Mouse (Mus musculus) stomach, embryonic 14.5 days (tissue): ENCODE data around the gene Yjefn3. TPM values are rescaled to one million over a fixed set of nuclear protein-coding genes. Genes with fewer than 3 reads are reported as not detected.
"Not testable (repeated sequence)": the region's sequence is repeated elsewhere in the genome, so short reads cannot be mapped to it uniquely, and the experiment has no call there.

Experiments
- ATAC-seq: fragments of 200-750 bp; cut with Nextera tagmentation; 2 replicates; pipeline ENCODE4 v1.8.0; 2017; ENCODE audit warnings: low read depth, moderate TSS enrichment; ENCODE audit not compliant: insufficient number of reproducible peaks, insufficient read depth, low FRiP score
- H3K27ac ChIP-seq: fragments of 300-500 bp; sonication (generic); 2 replicates; pipeline ENCODE4 v1.5.1; 2014; ENCODE audit warnings: mild to moderate bottlenecking, low read length, moderate library complexity, mixed read lengths
- H3K27me3 ChIP-seq: fragments of 300-500 bp; sonication (generic); 2 replicates; pipeline ENCODE4 v1.6.1; 2014; ENCODE audit warnings: low read length, control low read depth, mixed read lengths; ENCODE audit not compliant: control insufficient read depth, insufficient read depth
- H3K36me3 ChIP-seq: fragments of 300-500 bp; sonication (generic); 2 replicates; pipeline ENCODE4 v1.6.1; 2014; ENCODE audit warnings: mild to moderate bottlenecking, control low read depth, low read length, moderate library complexity, mixed read lengths; ENCODE audit not compliant: control insufficient read depth, insufficient read depth
- H3K4me1 ChIP-seq: fragments of 300-500 bp; sonication (generic); 2 replicates; pipeline ENCODE4 v1.6.1; 2014; ENCODE audit warnings: low read length, control low read depth, mixed read lengths; ENCODE audit not compliant: control insufficient read depth, insufficient read depth
- H3K4me2 ChIP-seq: fragments of 300-500 bp; sonication (generic); replicated peaks from 2 replicates; pipeline ENCODE4 v1.6.1; 2014; ENCODE audit warnings: low read depth, low read length, control low read depth
- H3K4me3 ChIP-seq: fragments of 300-500 bp; sonication (generic); 2 replicates; pipeline ENCODE4 v1.5.1; 2014; ENCODE audit warnings: low read depth, low read length, control low read depth
- H3K9ac ChIP-seq: fragments of 300-500 bp; sonication (generic); replicated peaks from 2 replicates; pipeline ENCODE4 v1.6.1; 2014; ENCODE audit warnings: low read depth, mild to moderate bottlenecking, control low read depth, low read length, moderate library complexity, mixed read lengths
- H3K9me3 ChIP-seq: fragments of 300-500 bp; sonication (generic); 2 replicates; pipeline ENCODE4 v1.6.1; 2016; ENCODE audit warnings: low read depth, low read length, control low read depth; ENCODE audit not compliant: control insufficient read depth
- WGBS: fragments of 180-500 bp; shearing (Covaris S2); extraction: QIAGEN DNeasy Blood & Tissue Kit; methylation state at CpG from one replicate; pipeline ENCODE4 v1.1.7; 2014; 5-methylcytosine and 5-hydroxymethylcytosine counted together
- polyA plus RNA-seq: library from polyadenylated mRNA; unstranded; fragments of >200 nt; fragmentation: Nextera tagmentation; extraction: Ambion mirVana; gene quantifications from 2 replicates; pipeline ENCODE4 v1.2.1, GENCODE M21; 2014

Yjefn3 gene
- polyA plus RNA-seq: 3.7 and 4.9 TPM in 2 replicates

- ATAC-seq: peak; percentile 14
- Histone ChIP-seq H3K4me2 (peak within 1 kb of the TSS; percentile 98), H3K9me3 (no peaks in the 10 kb centered on the region), H3K4me1 (peaks cover 11% of the 10 kb centered on the region; the same call in 1 of the 2 replicates), H3K27me3 (no peaks in the 10 kb centered on the region), H3K36me3 (no peaks in the 10 kb centered on the region; the same call in 1 of the 2 replicates), H3K4me3 (peak within 1 kb of the TSS; percentile 75), H3K27ac (peak within 1 kb of the TSS; percentile 91), H3K9ac (peak within 1 kb of the TSS; percentile 68)
- 3% methylated on average over 88 of the region's 89 CpGs for WGBS
These were observed at the start of gene Yjefn3, which contains the start of the genes Tssk6 and Ndufa13 for GRCm38 (mm10) chr8:69902163-69903062. TSS of gene Yjefn3 (minus strand) at chr8:69902712. TSS of gene Tssk6 (plus strand) at chr8:69902184. TSS of gene Ndufa13 (minus strand) at chr8:69902558.

- H3K4me3 ChIP-seq: no peak overlapping the region
- no peaks in the 10 kb centered on the region for H3K9me3 ChIP-seq
- 100% methylated on average over 2 of the region's 2 CpGs for WGBS
- H3K4me1 ChIP-seq: no peaks in the 10 kb centered on the region
- no peak for ATAC-seq
- peaks cover 5% of the 10 kb centered on the region; the same call in 1 of the 2 replicates for H3K36me3 ChIP-seq
- H3K4me2 ChIP-seq: no peak overlapping the region
- H3K9ac ChIP-seq: no peak overlapping the region
- no peaks in the 10 kb centered on the region for H3K27me3 ChIP-seq
- no peak overlapping the region for H3K27ac ChIP-seq
These were observed 47.8 kb upstream of the Yjefn3 start for GRCm38 (mm10) chr8:69950300-69950699.

DNA sequence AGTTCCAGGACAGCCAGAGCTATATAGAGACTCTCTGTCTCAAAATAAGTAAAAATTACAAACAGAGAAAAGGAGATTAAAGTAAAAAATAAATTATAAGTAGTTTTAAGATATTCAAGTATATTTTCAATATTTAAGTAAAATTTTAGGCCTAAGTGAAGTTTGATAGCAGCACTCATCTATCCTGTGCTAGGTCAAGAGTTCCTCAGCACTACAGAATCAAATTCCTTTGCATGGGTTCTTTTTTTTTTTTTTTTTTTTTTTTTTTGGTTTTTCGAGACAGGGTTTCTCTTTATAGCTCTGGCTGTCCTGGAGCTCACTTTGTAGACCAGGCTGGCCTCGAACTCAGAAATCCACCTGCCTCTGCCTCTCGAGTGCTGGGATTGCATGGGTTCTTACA lies 40.0 kb upstream of the Yjefn3 start:
- H3K9ac ChIP-seq, H3K4me2 ChIP-seq, H3K27ac ChIP-seq, H3K4me3 ChIP-seq, ATAC-seq, H3K27me3 ChIP-seq, H3K4me1 ChIP-seq, H3K36me3 ChIP-seq, H3K9me3 ChIP-seq: not testable (repeated sequence)
- WGBS: 86% methylated on average over 2 of the region's 3 CpGs

GRCm38 (mm10) chr8:69940386-69940785 lies 37.9 kb upstream of the Yjefn3 start:
- ATAC-seq: no peak
- Histone ChIP-seq H3K36me3 (peaks cover 5% of the 10 kb centered on the region), H3K4me2 (no peak overlapping the region), H3K27ac (no peak overlapping the region), H3K9me3 (no peaks in the 10 kb centered on the region), H3K27me3 (no peaks in the 10 kb centered on the region), H3K4me3 (no peak overlapping the region), H3K4me1 (peaks cover 10% of the 10 kb centered on the region; the same call in 1 of the 2 replicates), H3K9ac (no peak overlapping the region)
- WGBS: 91% methylated on average over 2 of the region's 2 CpGs

- 16% methylated on average over 3 of the region's 3 CpGs for WGBS
- H3K9ac ChIP-seq: no peak overlapping the region
- H3K4me3 ChIP-seq: no peak overlapping the region
- H3K4me1 ChIP-seq: peaks cover 10% of the 10 kb centered on the region; the same call in 1 of the 2 replicates
- H3K27me3 ChIP-seq: no peaks in the 10 kb centered on the region
- H3K9me3 ChIP-seq: no peaks in the 10 kb centered on the region
- peaks cover 10% of the 10 kb centered on the region for H3K36me3 ChIP-seq
- no peak for ATAC-seq
- H3K4me2 ChIP-seq: no peak overlapping the region
- H3K27ac ChIP-seq: no peak overlapping the region
These were observed 37.1 kb upstream of the Yjefn3 start for GRCm38 (mm10) chr8:69939633-69940032.

- no peak for ATAC-seq
- Histone ChIP-seq H3K9me3 (no peaks in the 10 kb centered on the region), H3K36me3 (peaks cover 15% of the 10 kb centered on the region), H3K27me3 (no peaks in the 10 kb centered on the region), H3K4me3 (no peak overlapping the region), H3K27ac (no peak overlapping the region), H3K4me1 (peaks cover 10% of the 10 kb centered on the region; the same call in 1 of the 2 replicates), H3K9ac (no peak overlapping the region), H3K4me2 (no peak overlapping the region)
- WGBS: 75% methylated on average over 6 of the region's 6 CpGs
These were observed 35.9 kb upstream of the Yjefn3 start for GRCm38 (mm10) chr8:69938245-69938982.

DNA sequence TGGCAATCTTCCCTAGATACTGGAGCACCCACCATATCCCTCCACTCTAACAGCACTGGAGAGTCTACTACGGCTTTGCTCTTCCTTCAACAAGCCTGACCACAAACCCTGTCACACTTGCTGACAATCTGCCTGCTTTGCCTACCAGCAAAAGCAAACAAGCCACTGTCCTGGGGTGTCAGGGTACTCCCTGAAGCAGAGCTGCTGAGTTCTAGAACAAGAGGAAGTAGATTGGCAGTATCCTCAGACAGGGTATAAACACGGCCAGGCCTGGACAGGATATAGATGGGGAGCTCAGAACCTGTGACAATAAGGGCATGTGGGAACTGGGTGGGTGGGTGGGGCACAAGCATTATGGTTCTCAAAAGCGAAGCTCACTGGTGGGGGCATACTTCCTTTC lies 35.0 kb upstream of the Yjefn3 start:
- Histone ChIP-seq H3K9ac (no peak overlapping the region), H3K27ac (no peak overlapping the region), H3K4me2 (no peak overlapping the region), H3K9me3 (no peaks in the 10 kb centered on the region), H3K27me3 (no peaks in the 10 kb centered on the region), H3K4me1 (peaks cover 10% of the 10 kb centered on the region; the same call in 1 of the 2 replicates), H3K36me3 (peaks cover 15% of the 10 kb centered on the region), H3K4me3 (no peak overlapping the region)
- no peak for ATAC-seq
- WGBS: 79% methylated on average over 3 of the region's 3 CpGs

DNA sequence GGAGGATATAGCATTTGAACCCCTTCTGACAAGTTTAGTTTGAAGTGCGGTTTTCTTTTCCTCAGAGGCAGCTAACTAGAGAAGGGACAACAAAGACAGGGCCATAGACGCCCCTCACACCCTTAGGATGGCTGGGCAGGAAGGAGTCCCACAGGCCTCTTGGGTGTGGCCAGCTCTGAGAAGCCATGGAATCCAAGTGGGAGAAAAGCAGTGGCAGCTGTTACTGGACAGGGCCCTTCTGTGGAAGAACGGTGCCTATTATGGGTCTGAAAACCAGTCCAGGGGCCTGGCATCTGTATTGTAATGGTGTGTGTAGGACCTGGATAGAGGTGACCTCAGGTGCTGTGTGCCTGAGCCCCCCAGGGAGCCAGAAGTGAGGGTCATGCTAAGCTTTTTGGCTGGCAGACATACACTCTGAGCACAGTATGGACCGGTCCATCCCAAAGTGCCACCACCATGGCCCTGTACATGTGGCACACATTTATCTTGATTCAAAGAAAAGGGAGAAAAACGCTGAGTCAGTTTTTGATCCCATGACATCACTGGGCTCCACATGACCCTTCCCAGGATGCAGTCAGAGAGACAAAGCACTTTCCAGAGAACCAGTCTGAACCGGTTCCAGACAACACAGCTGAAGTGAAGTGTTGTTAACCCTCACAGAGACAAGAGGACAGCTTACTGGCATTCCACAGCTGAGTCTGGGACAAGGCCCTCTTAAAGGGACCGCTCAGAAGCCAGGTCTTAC lies 33.7 kb upstream of the Yjefn3 start:
- Histone ChIP-seq H3K4me3 (no peak overlapping the region), H3K4me2 (no peak overlapping the region), H3K27me3 (no peaks in the 10 kb centered on the region), H3K9ac (no peak overlapping the region), H3K4me1 (peaks cover 10% of the 10 kb centered on the region; the same call in 1 of the 2 replicates), H3K27ac (no peak overlapping the region), H3K9me3 (no peaks in the 10 kb centered on the region), H3K36me3 (peaks cover 15% of the 10 kb centered on the region)
- WGBS: 57% methylated on average over 7 of the region's 7 CpGs
- ATAC-seq: peak; percentile 83; the same call in 1 of the 2 replicates
